Mouse (Mus musculus): ENCODE measurements at regions not wholly inside any gene's neighbourhood (a gene's known extent, or its start where the extent isn't known, plus 50 kb on each side); places are given as distances from the start of the nearest gene placed in this dataset.

DNA sequence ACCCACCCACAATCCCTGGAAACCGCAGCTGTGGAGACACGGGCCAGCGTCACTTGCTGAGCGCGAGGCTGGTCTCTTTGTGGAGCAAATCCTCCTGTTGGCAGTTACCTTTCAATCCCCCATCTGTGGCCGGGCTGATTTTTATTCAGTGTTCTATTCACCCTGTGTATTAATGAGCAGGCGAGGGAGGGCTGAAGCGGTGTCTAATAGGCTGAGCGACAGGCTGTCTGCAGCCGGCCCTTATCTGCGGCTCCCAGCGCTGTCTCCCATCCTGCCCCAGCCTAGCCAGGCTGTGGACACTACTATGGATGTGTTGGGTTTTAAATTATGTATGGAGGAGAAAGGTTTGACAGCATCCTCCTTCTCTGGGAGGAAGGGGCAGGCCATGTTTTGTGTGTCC, 138.3 kb upstream of the Gm26897 start:
- in situ Hi-C loops (cut with MboI, MseI) = no loop called here

DNA sequence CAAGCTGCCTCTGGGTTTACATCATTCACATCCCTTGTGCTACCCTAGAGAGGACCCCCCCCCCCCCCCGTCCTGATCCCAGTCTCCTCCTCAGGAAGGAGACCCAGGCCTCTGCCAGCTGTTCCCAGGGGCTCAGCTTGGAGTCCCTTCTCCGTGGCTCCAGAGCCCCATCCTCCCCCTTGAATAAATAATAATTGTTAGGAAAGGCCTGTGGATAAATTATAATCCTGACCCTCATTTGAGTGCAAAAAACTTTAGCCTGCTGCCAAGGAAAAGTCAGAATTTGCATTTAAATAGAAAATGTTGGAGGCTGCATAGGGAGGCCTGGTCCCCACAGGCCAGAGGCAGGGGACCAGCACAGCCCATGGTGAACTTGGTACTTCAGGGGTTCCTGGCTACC, 136.0 kb upstream of the Gm26897 start:
- in situ Hi-C loops (cut with MboI, MseI) = no loop called here

DNA sequence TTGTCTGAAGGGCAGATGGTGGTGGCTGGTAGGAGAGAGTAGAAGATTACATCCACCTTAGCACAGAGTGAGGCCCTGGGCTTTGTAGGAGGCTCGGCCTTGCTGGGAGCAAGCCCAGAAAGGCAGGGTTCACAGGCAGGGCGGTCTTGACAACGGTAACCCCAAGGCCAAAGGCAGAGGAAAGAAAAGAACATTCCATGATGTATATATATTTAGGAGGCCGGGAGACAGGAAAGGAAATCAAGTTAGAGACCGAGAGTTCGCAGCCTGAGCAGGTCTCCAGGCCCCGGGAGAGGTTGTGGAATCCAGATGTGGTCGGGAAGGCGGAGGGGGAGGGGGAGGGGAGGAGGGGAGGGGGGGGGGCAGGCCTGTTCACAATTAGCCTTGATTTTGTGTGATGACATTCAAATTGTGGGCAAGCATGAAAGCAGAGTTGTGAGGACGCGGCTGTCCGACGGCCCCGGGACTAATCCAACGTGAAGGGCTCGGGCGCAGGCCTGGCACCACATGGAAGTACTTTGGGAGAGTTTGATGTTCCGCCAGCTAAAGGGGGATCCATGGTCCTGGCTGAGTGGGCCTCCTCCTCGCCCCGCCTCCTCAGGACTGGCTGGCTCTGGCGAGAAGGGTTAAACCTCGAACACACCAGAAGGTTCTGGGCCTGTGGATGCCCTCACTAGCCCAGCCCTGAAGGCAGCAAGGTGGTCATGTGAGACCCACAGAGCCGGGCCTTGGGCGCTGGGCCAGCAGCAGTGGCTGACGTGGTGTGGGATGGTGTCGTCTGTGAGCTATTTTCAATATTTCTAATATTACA, 131.8 kb upstream of the Gm26897 start:
- in situ Hi-C loops (cut with MboI, MseI) = no loop called here

DNA sequence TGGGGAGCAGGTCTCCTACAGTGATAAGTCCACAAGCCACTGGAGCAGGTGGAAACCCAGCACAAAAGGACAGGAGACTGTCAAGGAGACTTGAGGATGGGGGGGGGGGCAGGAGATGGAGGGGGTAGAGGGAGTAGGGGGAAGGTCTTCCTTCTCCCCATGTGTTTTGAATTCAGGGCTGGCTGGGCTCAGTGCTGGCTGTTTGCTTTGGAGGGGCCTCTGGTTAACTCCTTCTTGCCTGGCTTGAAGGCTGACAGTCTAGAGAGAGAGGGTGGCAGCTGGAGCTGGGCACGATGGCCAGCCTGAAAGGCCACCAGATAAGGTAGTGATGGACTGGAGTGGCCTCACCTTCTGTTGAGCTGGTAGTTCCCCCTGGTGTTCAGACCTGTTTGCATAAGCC, 120.0 kb upstream of the Gm26897 start:
- in situ Hi-C loops (cut with MboI, MseI) = no loop called here

DNA sequence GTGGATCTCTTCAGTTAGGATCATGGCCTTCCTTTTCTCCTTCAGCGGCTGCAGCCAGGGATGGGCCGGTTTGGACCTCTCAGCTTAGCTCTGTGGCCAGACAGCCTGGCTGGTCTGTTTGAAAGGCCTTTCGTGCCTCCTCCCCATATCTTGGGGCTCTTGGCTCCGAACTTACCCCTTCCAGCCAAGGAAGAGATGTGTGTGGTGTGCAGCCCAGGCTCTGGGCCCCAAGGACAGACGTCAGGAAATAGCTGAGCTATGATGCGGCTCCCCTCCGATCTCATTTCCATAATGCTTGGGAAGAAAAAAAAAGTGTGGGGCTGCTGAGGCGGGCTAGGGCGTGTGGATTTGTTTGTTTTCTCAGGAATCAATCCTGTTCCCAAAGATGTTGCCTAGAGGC, 113.8 kb upstream of the Gm26897 start:
- in situ Hi-C loops (cut with MboI, MseI) = no loop called here

DNA sequence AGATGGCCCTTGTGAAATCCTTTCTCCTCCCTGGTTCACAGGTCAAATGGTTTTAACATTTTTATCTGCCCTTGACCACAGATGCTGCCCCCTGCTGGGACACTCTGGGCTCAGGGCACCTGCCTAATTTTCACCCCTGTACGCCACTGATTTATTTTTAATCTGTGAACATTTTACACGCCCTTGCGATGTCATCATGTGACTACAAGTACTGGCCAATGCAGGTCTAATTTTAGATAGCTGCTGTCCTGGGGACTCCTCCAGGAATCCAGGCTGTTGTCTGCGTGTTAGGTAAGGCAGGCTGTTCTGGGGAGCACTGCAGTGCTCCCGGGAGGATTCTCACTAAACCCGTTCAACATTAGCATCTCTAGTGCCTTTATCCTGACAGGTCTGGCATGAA, 113.1 kb upstream of the Gm26897 start:
- in situ Hi-C loops (cut with MboI, MseI) = no loop called here

DNA sequence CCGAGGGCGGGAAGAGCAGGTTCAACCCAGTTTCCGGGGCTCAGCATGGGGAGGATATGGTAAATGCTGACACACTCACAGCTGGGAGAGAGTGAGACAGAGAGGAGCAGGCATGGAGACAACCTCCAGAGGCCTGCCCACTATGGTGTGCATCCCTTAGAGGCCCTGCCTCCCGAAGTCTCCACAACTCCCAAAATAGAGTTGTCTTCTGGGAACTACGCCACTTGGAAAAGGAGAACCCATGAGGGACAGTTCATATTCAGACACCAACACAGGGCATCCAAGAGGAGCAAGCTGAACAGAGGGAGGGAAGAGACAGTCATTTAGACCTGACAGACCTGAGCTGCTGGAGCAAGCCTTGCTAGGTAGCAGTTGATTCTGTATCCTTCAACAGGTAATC, 111.2 kb upstream of the Gm26897 start:
- in situ Hi-C loops (cut with MboI, MseI) = no loop called here

DNA sequence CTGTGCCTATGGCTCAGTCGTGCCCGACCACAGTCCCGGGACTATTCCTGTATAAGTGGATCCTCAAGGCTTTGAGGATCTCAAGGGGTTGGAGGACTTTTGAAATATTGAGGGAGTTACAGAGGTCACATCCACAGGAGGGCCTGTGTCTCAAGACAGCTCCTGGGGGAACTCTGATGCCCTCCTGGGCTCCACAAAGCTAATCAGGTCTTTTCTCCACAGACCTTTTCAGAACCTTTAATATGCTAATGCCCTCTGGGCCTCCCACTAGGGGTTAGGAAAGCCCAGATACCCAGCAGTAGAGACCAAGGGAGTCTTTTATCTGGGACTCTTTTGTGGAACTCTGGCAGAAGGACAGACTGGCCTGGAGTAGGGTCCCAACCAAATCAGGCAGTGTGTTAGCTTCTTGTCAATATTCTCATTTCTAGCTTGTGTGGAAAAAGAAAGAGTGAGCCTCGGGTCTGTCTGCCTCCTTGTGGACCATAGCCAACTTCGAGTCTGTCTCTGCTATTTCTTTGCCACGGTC, 107.4 kb upstream of the Gm26897 start:
- in situ Hi-C loops (cut with MboI, MseI) = no loop called here

DNA sequence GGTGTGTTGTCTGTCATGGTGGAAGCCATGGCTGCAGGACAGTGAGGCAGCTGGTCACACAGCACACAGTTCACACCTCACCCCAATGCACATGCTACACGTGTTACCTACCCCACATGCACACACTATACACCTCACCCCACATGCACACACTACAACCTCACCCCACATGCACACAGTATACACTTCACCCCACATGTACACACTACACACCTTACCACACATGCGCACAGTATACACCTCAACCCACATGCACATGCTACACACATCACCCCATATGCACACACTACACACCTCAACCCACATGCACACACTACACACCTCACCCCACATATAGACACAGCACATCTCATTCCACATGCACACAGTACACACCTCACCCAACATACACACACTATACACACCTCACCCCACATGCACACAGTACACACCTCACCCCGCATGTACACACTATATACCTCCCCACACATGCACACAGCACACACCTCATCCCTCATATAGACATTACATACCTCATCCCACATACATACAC, 103.3 kb upstream of the Gm26897 start:
- in situ Hi-C loops (cut with MboI, MseI) = no loop called here

DNA sequence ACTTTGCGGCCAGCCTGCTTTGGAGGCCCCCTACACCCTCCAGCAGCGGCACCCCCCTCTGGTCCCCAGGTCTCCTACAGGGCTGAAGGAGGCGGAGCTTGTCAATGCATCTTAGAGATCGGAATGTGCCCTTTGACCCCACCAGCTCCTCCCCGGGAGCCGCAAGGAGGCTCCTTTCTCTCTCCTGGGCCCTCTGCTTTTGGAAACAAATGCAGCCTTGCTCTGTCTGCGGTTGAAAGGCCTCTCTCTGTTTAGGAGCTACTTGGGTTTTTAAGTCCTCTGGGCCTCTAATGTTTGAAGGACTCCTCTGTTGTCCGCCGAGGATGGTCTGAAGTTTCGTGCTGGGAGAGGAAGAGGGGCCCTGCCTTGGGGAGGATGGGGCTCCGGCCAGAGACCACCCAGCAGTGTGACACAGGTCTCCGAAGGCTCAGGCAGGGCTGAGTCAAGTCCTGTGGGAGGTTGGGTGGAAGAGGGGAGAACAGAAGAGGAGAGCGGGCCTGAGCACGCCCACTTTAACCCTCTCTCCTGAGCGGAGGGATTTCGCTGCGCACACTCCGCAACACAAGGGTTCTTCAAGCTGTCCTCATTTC, 102.1 kb upstream of the Gm26897 start:
- in situ Hi-C loops (cut with MboI, MseI) = no loop called here

DNA sequence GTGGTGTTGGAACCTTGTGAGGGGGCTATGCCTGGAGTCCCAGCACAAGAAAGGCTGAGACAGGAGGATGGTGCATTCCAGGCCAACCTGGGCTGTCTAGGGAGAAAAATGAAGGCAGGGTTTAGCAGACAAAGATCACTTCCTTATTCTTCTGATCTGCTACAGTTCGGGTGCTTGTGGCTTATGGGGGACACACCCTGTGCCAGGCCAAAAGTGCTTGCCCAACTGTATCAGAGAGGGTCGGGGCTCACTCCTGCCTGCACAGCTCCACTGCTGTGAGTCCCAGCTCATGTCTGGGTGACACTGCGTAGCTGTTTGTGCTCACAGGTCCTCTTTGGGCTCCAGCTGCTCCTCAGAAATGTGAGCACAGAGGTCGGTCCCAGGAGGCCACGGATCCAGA, 98.6 kb upstream of the Gm26897 start:
- in situ Hi-C loops (cut with MboI, MseI) = no loop called here

DNA sequence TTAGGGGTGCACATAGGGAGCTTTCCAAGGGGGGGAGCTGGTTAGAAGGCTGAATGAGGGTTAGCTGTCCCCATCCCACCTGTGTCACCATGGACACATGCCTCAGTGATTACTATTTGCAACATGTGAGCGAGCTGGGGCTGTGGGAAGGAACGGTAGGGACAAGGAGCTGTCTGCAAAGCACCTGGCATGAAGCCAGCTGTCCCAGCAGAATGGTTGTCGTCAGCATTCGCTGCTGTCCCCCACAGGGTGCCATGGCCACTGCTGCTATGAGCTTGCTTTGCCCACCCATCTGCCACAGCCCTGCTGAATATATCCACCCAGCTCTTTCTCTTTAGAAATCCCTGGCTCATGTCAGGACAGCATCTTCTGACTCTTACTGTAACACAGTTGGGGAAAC, 96.8 kb upstream of the Gm26897 start:
- in situ Hi-C loops (cut with MboI, MseI) = no loop called here

DNA sequence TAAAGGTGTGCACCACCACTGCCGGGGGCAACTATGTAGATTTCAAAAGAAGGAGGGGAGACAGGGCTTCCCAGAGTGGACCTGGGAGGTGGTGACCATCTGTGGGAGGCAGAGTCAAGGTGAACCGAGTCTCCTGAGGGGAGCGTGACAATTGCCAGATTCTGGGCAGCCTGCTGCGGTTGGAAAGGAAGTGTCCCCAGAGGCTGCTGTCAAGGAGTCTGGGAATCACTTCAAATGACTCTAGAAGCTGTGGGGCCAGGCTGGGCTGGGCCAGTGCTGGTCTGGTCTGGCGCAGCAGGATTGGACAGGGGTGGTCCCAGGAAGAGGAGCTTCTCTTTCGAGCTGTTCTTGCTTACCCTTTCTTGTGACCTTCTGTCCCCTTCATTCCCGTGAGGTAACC, 95.4 kb upstream of the Gm26897 start:
- in situ Hi-C loops (cut with MboI, MseI) = no loop called here

DNA sequence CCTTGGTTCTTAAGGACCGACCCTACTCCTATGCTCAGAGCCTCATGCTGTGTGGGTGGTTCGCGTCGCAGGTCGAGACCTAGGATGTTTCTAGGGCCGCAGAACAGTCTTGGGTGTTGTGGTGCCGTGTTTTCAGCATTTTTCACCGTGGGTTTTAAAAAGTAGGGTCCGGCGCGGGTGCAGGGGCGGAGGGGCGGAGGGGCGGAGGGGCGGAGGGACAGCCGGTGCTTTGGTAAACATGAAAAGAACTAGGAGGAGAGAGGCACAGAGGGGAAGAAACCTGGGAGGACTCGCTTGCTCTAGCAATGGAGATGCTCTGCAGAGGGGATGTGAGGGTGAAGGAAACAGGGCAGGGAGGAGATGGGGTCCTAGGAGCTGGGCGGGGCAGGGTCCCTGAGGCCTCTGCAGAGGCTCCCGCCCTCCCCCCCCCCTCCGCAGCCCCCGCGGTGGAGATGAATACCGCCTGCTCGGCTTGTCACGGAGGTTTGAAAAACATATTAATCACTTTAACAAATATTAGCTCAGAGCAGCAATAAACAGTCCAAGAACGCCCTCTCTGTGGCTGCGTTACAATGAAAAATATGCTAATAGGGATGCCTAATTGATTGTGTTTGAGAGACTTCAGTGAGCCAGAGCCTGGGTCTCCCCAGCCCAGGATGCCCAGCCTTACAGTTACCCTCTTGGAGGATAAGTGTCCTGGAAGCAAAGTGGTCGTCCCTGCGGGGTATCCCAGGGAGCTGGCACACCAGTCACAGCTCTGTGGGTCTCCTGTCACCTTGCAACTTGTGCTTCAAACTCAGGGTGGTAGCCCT, 94.0 kb upstream of the Gm26897 start:
- in situ Hi-C loops (cut with MboI, MseI) = no loop called here

DNA sequence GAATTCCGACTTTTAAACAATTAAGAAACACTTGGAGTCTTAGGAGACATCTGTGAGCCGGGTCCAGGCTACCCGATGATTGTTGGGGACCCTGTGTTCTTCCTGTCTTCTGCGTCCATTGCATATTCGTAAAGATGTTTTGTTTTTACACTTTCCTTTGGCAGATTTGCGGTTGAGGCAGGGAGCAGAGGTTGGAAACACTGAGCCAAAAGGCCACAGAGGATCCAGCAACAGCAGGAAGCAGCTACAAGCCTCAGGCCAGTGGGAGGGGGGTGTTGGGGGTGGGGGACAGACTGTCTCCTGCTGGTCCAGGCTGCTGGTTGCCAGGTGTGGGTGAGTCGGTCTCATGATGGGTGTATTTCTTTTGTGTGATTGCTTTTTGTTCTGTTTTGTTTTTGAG, 92.7 kb upstream of the Gm26897 start:
- in situ Hi-C loops (cut with MboI, MseI) = no loop called here

DNA sequence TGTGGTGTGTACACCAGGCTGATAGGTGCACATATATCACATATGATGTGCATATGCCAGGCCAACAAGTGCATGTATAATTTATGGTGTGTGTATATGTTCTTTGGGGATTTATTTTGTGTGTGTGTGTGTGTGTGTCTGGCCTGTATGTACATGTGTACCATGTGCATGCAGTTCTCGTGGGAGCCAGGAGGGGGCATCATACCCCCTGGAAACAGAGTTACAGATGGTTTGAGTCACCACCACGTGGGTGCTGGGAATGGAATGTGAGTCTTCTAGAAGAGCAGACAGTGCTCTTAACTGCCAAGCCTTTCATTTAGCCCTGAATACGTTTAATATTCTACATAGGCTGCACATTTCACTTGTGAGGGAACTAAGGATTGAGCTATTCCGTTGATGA, 92.0 kb upstream of the Gm26897 start:
- in situ Hi-C loops (cut with MboI, MseI) = no loop called here

DNA sequence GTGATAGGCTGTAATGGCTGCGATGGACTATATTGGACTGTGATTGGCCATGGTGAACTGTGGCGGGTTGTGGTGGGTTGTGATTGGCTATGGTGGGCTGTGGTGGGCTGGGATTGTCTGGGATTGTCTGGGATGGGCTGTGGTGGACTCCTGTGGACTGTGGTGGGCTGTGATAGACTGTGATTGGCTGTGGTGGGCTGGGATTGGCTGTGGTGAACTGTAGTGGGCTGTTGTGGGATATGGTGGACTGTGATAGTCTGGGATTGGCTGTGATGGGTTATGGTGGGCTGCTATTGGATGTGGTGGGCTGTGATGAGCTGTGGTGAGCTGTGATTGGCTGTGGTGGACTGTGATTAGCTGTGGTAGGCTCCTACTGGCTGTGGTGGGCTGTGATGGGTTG, 89.6 kb upstream of the Gm26897 start:
- in situ Hi-C loops (cut with MboI, MseI) = no loop called here

DNA sequence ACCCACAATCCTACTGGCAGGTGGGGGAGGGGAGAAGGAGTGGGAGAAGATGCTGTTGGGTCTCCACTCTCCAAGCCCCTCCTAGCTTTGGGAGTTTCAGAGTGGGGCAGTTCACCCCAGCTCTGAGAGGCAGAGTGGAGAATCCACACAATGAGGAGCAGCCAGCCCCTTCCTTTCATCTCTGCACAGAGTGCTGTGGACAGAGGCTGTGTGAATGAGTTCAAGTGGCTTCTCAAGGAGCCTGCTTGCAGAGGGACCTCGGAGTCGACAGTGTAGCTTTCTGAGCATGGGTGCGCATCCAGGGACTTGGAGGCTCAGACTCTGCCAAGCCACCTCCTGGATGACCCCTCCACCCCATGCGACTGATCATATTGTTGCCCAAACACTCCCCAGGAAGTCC, 88.9 kb upstream of the Gm26897 start:
- in situ Hi-C loops (cut with MboI, MseI) = no loop called here

DNA sequence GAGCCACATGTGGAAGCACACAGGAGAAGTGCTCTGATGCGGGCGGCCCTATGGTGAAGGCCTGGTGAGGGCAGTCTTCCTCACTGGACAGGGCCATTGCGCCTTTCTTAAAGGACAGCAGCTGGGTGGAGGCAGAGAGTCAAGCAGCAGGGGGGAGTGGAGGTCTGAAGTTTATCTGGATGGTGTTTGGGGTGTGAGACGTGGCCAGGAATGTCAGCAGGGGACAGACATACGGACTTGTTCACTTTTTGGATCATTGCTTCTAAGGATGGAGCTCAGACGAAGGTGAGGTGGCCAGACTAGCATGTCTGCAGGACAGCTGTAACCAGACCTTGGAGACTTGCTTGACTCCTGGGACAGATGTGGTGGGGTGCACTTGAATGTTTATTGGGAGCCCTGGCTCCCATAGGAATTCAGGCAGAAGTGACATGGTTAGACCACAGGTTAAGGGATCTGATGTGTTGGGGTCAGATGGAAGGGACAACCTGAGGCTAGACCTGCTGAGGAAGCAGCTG, 86.0 kb upstream of the Gm26897 start:
- in situ Hi-C loops (cut with MboI, MseI) = no loop called here

DNA sequence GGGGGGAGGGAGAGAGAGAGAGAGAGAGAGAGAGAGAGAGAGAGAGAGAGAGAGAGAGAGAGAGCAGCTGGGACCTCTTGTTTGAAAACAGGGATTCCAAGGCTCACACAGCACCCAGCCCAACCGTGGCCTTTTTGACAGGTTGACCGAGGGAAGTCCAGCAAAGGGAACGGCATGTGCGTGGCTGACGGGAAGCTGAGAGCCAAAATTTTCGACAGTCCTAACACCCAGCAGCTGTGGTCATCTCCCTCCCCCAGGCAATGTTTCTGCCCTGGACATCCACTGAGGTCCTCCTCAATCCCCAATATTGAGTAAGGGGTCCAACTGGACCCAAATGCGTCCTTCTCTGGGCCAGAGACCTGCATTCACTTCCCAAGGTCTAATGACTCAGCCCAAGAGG, 85.2 kb upstream of the Gm26897 start:
- in situ Hi-C loops (cut with MboI, MseI) = no loop called here

DNA sequence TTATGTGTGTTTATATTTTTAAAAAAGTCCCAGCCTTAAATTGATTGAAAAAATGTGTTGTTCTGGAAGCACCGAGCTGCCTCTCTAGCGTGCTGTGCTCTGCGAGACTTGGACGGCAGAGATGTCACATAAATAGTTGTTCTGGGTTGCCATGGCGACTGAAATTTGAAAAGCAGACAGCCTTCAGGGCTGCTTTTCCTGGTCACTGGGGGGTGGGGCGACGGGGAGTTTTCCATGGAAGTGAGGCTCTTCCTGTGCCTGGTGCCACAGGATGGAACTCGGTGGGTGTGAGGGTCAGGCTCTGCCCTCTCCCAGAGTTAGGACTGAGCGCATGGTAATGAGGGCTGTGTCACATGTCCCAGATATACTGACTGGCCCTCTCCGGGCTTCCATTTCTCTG, 84.7 kb upstream of the Gm26897 start:
- in situ Hi-C loops (cut with MboI, MseI) = no loop called here

DNA sequence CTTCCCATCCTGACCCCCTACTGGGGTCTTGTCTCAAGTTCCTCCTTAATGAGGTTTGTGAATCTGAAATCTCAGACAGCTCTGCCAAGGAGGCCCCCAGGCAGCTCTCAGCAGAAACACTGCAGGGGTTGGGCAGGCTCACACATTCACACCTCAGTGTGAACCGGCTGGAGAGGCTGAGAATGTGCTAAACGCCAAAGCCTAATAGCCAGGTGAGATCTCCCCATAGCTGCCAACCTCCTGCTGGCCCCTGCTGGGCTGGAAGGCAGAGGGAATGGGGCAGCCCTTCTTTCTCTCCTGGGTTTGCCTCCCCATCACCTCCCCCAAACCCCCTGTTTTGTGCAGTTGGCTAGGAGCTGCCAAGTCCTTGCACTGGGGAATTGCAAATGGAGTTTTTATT, 81.3 kb upstream of the Gm26897 start:
- in situ Hi-C loops (cut with MboI, MseI) = no loop called here

Measured in T-helper 1 cell (primary cell).